Comparison of ENCODE assay signal across 8 mouse cellular contexts in the genomic region with DNA sequence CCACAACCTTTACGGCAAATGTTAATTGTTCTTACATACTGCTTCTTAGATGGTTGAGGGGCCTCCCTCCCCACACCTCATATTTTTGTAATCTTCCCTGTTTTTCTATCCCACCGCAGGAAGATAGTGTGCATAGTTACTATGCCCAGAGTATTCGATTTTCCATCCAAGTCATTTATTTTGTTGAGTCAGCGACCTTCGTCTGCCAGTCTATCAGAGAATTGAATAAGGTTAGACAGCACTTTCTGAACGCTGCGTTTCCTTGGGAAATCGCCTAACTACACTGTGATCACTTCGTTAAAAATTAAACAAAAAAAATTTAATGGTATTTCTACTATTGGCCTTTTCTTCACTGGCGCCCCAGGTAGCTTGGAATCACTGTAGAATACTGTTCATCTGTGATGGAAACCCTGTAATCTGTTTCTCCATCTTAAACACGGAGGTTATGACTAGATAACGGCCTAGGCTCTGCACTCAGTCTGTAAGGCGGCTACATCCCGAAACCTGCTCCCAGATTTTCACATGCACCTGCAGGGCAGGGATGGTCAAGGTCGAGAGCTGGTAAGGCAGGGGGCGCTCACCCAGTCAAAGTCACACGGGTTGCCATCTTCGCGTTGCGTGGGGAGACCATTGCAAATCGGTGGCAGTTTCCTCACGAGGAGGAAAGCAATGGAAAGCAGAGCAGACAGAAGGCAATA. TPM values are rescaled to one million over a fixed set of nuclear protein-coding genes. Genes with fewer than 3 reads are reported as not detected.
DNase-seq lines count a peak whose midpoint lies in the region; ATAC-seq and TF ChIP-seq lines count a peak whose summit lies in the region.

No protein-coding gene starts in this region.

- no peak for DNase-seq in left cerebral cortex, adult 2 months (ENCODE audit: extremely low spot score in 1 of 2, low spot score in 2 of 2)
- no peak for DNase-seq in left cerebral cortex, adult 8-10 months (ENCODE audit: low spot score in 2 of 2)
- DNase-seq in c-Kit-negative CD71-positive TER-119-positive erythroid progenitor cells, embryonic 14.5 days (ENCODE audit: low read depth, low spot score): peak; percentile 30
- peak; percentile 32 for DNase-seq in mesoderm, embryonic 11.5 days (ENCODE audit: low read depth, low spot score)
- no peak for DNase-seq in thymus, postnatal 10 days (ENCODE audit: low spot score in 2 of 2)
- no peak for DNase-seq in adrenal gland, postnatal 14 days
- no peak for DNase-seq in layer of hippocampus, adult 8-10 months (ENCODE audit: low spot score in 2 of 2)

- peak overlapping the region; percentile 58 for H3K4me3 ChIP-seq in left cerebral cortex, adult 2 months

- intact Hi-C loops in left cerebral cortex, adult 2 months (cut with DNase I): no loop called here

- H3K27ac ChIP-seq in left cerebral cortex, adult 2 months: peak overlapping the region; percentile 83

- ATAC-seq in hematopoietic stem cell, adult 5-6 weeks (replicated peaks in 1 of 2; ENCODE audit: insufficient read depth in 1 of 2, low FRiP score in 2 of 2, low TSS enrichment in 1 of 2, low read depth in 1 of 2, poor library complexity in 2 of 2, severe bottlenecking in 2 of 2): peak; percentile 15 to 52; a peak in 3 of 4 replicates

- TF ChIP-seq CTCF in left cerebral cortex, adult 2 months (IDR thresholded peaks at IDR 0.05): peak; percentile 39

RNA-seq across cellular contexts. Expression of gene Gm28635, which starts 0.4 kb away (rescaled TPM):
- 1 to 10 TPM; 7.6 to 9.6 TPM for total RNA-seq in left cerebral cortex, adult 2 months (2021)
- total RNA-seq in left cerebral cortex, adult 8-10 months (2022): 1 to 10 TPM in 1 of 4 experiments, not detected in 3; 3.6 TPM
- total RNA-seq in hematopoietic stem cell, adult 5-6 weeks (2017): not detected in 2 replicates
- total RNA-seq in adrenal gland, postnatal 14 days (2021): not detected in 2 replicates
- total RNA-seq in layer of hippocampus, adult 8-10 months (2022): 1 to 10 TPM in 3 of 4 experiments, not detected in 1; 1.5 to 5.7 (median 1.8) TPM

RNA-seq across cellular contexts. Expression of gene Med19, which starts 0.8 kb away (rescaled TPM):
- 10 to 100 TPM; 30.7 to 30.9 TPM for total RNA-seq in left cerebral cortex, adult 2 months (2021)
- total RNA-seq in left cerebral cortex, adult 8-10 months (2022): 10 to 100 TPM; 31.6 to 37.0 (median 32.9) TPM
- total RNA-seq in hematopoietic stem cell, adult 5-6 weeks (2017): 25.0 and 28.6 TPM in 2 replicates
- total RNA-seq in adrenal gland, postnatal 14 days (2021): 20.9 and 21.4 TPM in 2 replicates
- 10 to 100 TPM; 29.0 to 33.4 (median 31.7) TPM for total RNA-seq in layer of hippocampus, adult 8-10 months (2022)

RNA-seq across cellular contexts. Expression of gene Tmx2, which starts 1.5 kb away (rescaled TPM):
- total RNA-seq in left cerebral cortex, adult 2 months (2021): 100 to 1,000 TPM; 224 to 239 TPM
- 100 to 1,000 TPM; 243 to 260 (median 256) TPM for total RNA-seq in left cerebral cortex, adult 8-10 months (2022)
- total RNA-seq in hematopoietic stem cell, adult 5-6 weeks (2017): 48.9 and 55.8 TPM in 2 replicates
- total RNA-seq in adrenal gland, postnatal 14 days (2021): 102 and 103 TPM in 2 replicates
- total RNA-seq in layer of hippocampus, adult 8-10 months (2022): 100 to 1,000 TPM; 221 to 271 (median 233) TPM

RNA-seq across cellular contexts. Expression of gene Selenoh, which starts 6.8 kb away (rescaled TPM):
- total RNA-seq in left cerebral cortex, adult 2 months (2021): 10 to 100 TPM; 27.4 to 33.3 TPM
- 10 to 100 TPM; 31.1 to 43.1 (median 34.4) TPM for total RNA-seq in left cerebral cortex, adult 8-10 months (2022)
- total RNA-seq in hematopoietic stem cell, adult 5-6 weeks (2017): 81.5 and 84.4 TPM in 2 replicates
- 44.8 and 47.8 TPM in 2 replicates for total RNA-seq in adrenal gland, postnatal 14 days (2021)
- total RNA-seq in layer of hippocampus, adult 8-10 months (2022): 10 to 100 TPM; 24.1 to 33.6 (median 28.4) TPM

RNA-seq across cellular contexts. Expression of gene Btbd18, which starts 18.5 kb away (rescaled TPM):
- not detected for total RNA-seq in left cerebral cortex, adult 2 months (2021)
- not detected for total RNA-seq in left cerebral cortex, adult 8-10 months (2022)
- total RNA-seq in hematopoietic stem cell, adult 5-6 weeks (2017): 0.13 TPM in 1 of 2 replicates, not detected in the other
- total RNA-seq in adrenal gland, postnatal 14 days (2021): not detected in 2 replicates
- not detected for total RNA-seq in layer of hippocampus, adult 8-10 months (2022)

Comparison
In these comparisons a context has a peak if more than half of its experiments do, and no peak if none do; other contexts are left out.
1. DNase-seq: peak in c-Kit-negative CD71-positive TER-119-positive erythroid progenitor cells, embryonic 14.5 days (single experiment) and mesoderm, embryonic 11.5 days (single experiment); none in left cerebral cortex, adult 2 months (0 of 2), left cerebral cortex, adult 8-10 months (0 of 2), thymus, postnatal 10 days (0 of 2), adrenal gland, postnatal 14 days (single experiment) and layer of hippocampus, adult 8-10 months (0 of 2).